In the genomic region with DNA sequence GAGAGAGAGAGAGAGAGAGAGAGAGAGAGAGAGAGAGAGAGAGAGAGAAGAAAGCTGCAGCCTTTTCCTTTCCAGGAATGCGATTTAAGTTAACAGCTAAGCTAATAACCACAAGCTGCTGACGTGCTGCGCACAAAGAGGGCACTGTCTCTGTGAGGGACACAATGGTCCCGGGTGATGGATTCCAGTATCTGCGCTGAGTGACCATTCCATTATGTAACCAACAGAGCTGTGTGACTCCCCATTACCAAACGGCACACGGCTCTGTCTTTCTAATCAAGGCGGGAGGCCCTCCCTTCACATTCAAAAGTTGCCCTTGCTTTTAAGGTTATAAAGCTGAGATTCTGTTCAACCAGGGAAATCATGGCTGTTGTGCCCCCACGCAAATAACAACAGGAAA, we compare ENCODE assay signal across 17 mouse cellular contexts.
DNase-seq lines count a peak whose midpoint lies in the region; ATAC-seq and TF ChIP-seq lines count a peak whose summit lies in the region.
"Had no signal": no experiment of that assay in that cellular context is flagged by ENCODE, and none has a peak within 500 bp of the region (broad histone marks: within the 10 kb centered on the region; RNA-seq: fewer than 3 reads in every experiment).

No protein-coding gene starts in this region.

- peaks cover 4% of the 10 kb centered on the region; the same call in 1 of the 2 replicates for H3K4me1 ChIP-seq in hindbrain, embryonic 11.5 days (replicated peaks; ENCODE audit: control insufficient read depth, insufficient read depth, low read length)
- peaks cover under 1% of the 10 kb centered on the region; the same call in 1 of the 2 replicates for H3K4me1 ChIP-seq in hindbrain, embryonic 13.5 days (replicated peaks)
- H3K4me1 ChIP-seq: forebrain, embryonic 15.5 days had no signal

- no peak for TF ChIP-seq CTCF in gastrocnemius, adult 2 months (IDR thresholded peaks at IDR 0.05)

- no peaks in the 10 kb centered on the region for H3K9me3 ChIP-seq in hindbrain, embryonic 11.5 days (ENCODE audit: control insufficient read depth, low read length)
- H3K9me3 ChIP-seq in hindbrain, embryonic 13.5 days: no peaks in the 10 kb centered on the region
- H3K9me3 ChIP-seq: embryonic facial prominence, embryonic 12.5 days; forebrain, embryonic 15.5 days; heart, embryonic 10.5 days had no signal

- no peaks in the 10 kb centered on the region for H3K27me3 ChIP-seq in hindbrain, embryonic 11.5 days (ENCODE audit: control insufficient read depth, insufficient read depth, low read length)
- H3K27me3 ChIP-seq in hindbrain, embryonic 13.5 days: no peaks in the 10 kb centered on the region
- H3K27me3 ChIP-seq: embryonic facial prominence, embryonic 12.5 days; forebrain, embryonic 15.5 days had no signal

- no peak overlapping the region; the same call in 1 of the 2 replicates for H3K4me3 ChIP-seq in gastrocnemius, adult 2 months
- H3K4me3 ChIP-seq in hindbrain, embryonic 11.5 days (ENCODE audit: low read depth, low read length): no peak overlapping the region
- no peak overlapping the region for H3K4me3 ChIP-seq in hindbrain, embryonic 13.5 days
- H3K4me3 ChIP-seq: embryonic facial prominence, embryonic 12.5 days; forebrain, embryonic 15.5 days; heart, embryonic 10.5 days had no signal

- H3K4me2 ChIP-seq in hindbrain, embryonic 11.5 days (replicated peaks; ENCODE audit: low read depth, low read length): no peak overlapping the region
- H3K4me2 ChIP-seq in hindbrain, embryonic 13.5 days: no peak overlapping the region
- H3K4me2 ChIP-seq: embryonic facial prominence, embryonic 12.5 days; forebrain, embryonic 15.5 days had no signal

- DNase-seq in gastrocnemius, adult 2 months: no peak
- DNase-seq in gastrocnemius, adult 18-20 months (ENCODE audit: low spot score): no peak
- DNase-seq in hindbrain, embryonic 11.5 days (ENCODE audit: low spot score): no peak
- DNase-seq in testis, postnatal 14 days (ENCODE audit: low spot score): peak; percentile 52
- no peak for DNase-seq in testis, postnatal 10 days (ENCODE audit: low spot score)
- no peak for DNase-seq in MN1 (ENCODE audit: low spot score)
- DNase-seq: adrenal gland, adult 8-10 months; adrenal gland, postnatal 36 days; cerebellum, adult 2 months; cerebellum, postnatal 10 days; gastrocnemius, postnatal 14 days; heart, postnatal 10 days had no signal

- 35% methylated on average over 9 of the region's 9 CpGs for WGBS in hindbrain, embryonic 11.5 days
- 29% methylated on average over 9 of the region's 9 CpGs for WGBS in hindbrain, embryonic 13.5 days

- H3K9ac ChIP-seq in hindbrain, embryonic 11.5 days (ENCODE audit: low read depth, low read length): no peak overlapping the region
- no peak overlapping the region for H3K9ac ChIP-seq in hindbrain, embryonic 13.5 days
- H3K9ac ChIP-seq: embryonic facial prominence, embryonic 12.5 days; forebrain, embryonic 15.5 days had no signal

- no peaks in the 10 kb centered on the region for H3K36me3 ChIP-seq in hindbrain, embryonic 11.5 days (ENCODE audit: control insufficient read depth, insufficient read depth, low read length)
- H3K36me3 ChIP-seq in hindbrain, embryonic 13.5 days: no peaks in the 10 kb centered on the region
- H3K36me3 ChIP-seq: embryonic facial prominence, embryonic 12.5 days; forebrain, embryonic 15.5 days had no signal

- peak overlapping the region; percentile 79 for H3K27ac ChIP-seq in gastrocnemius, adult 2 months
- H3K27ac ChIP-seq in hindbrain, embryonic 11.5 days (ENCODE audit: low read depth, low read length): no peak overlapping the region
- no peak overlapping the region for H3K27ac ChIP-seq in hindbrain, embryonic 13.5 days
- H3K27ac ChIP-seq: embryonic facial prominence, embryonic 12.5 days; forebrain, embryonic 15.5 days; heart, embryonic 10.5 days; hindbrain, postnatal 0 days had no signal

- intact Hi-C loops in gastrocnemius, adult 2 months (cut with DNase I): no loop called here

- 0 out of 2 replicates have a peak, but pooled peaks have one; percentile 59 for ATAC-seq in hindbrain, embryonic 11.5 days (ENCODE audit: low FRiP score)
- ATAC-seq in hindbrain, embryonic 13.5 days (ENCODE audit: low FRiP score): no peak
- ATAC-seq: forebrain, embryonic 15.5 days; hindbrain, postnatal 0 days had no signal
